In the genomic region with DNA sequence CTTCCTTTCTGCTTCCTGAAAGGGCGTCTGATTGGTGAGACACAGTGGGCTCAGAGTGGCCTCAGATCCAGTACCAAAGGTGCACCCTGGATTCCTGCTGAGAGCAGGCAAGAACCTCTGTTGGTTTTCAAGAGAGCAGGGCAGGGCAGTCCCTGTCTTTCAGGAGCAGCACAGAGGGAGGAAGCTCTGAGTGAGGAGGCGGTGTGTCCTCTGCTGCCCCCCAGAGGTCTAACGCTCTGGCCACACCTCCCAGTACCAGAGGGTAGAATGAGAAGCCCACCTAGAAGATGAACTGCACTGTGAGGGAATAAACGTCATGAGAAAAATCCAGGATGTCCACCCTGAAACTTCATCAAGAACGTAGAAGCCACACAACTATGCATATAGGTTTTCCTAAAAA, we compare ENCODE assay signal across 8 mouse cellular contexts. TPM values are rescaled to one million over a fixed set of nuclear protein-coding genes. Genes with fewer than 3 reads are reported as not detected.
DNase-seq lines count a peak whose midpoint lies in the region; ATAC-seq lines count a peak whose summit lies in the region.

No protein-coding gene starts in this region.

- no peaks in the 10 kb centered on the region for H3K4me1 ChIP-seq in heart, embryonic 10.5 days
- no peaks in the 10 kb centered on the region for H3K4me1 ChIP-seq in stomach, embryonic 15.5 days

- H3K9ac ChIP-seq in stomach, embryonic 15.5 days = no peak overlapping the region

- no peak overlapping the region for H3K4me2 ChIP-seq in stomach, embryonic 15.5 days

- 46% methylated on average over 5 of the region's 5 CpGs for WGBS in heart, embryonic 10.5 days
- WGBS in stomach, embryonic 15.5 days = 41% methylated on average over 5 of the region's 5 CpGs

- peak; percentile 7 to 11 for DNase-seq in urinary bladder, adult 18-20 months (ENCODE audit: low spot score in 2 of 2)
- no peak for DNase-seq in urinary bladder, postnatal 10 days (ENCODE audit: low spot score)
- DNase-seq in embryo, embryonic 11 days = peak; percentile 65
- peak; percentile 79 for DNase-seq in heart, embryonic 10.5 days (ENCODE audit: low spot score)
- peak; percentile 52 for DNase-seq in kidney, adult 9 months
- peak; percentile 75 for DNase-seq in lung, postnatal 10 days

- no peak overlapping the region for H3K27ac ChIP-seq in heart, embryonic 10.5 days
- no peak overlapping the region for H3K27ac ChIP-seq in stomach, embryonic 15.5 days

- H3K36me3 ChIP-seq in heart, embryonic 10.5 days = peaks cover 24% of the 10 kb centered on the region
- H3K36me3 ChIP-seq in stomach, embryonic 15.5 days = peaks cover 10% of the 10 kb centered on the region; the same call in 1 of the 2 replicates

- H3K9me3 ChIP-seq in heart, embryonic 10.5 days = no peaks in the 10 kb centered on the region
- no peaks in the 10 kb centered on the region for H3K9me3 ChIP-seq in stomach, embryonic 15.5 days

- no peaks in the 10 kb centered on the region for H3K27me3 ChIP-seq in heart, embryonic 10.5 days (ENCODE audit: insufficient read depth, poor library complexity, severe bottlenecking)
- no peaks in the 10 kb centered on the region for H3K27me3 ChIP-seq in stomach, embryonic 15.5 days (replicated peaks)

- peak; percentile 47; the same call in 1 of the 2 replicates for ATAC-seq in stomach, embryonic 15.5 days (ENCODE audit: insufficient read depth, low FRiP score, low read depth)
- ATAC-seq in activated CD4-positive, CD25-positive, alpha-beta regulatory T cell, adult 4 months = no peak

- H3K4me3 ChIP-seq in heart, embryonic 10.5 days = no peak overlapping the region
- H3K4me3 ChIP-seq in stomach, embryonic 15.5 days (replicated peaks) = no peak overlapping the region

RNA-seq across cellular contexts. Expression of a gene that starts 21.5 kb away (rescaled TPM):
- 16.3 and 22.8 TPM in 2 replicates for polyA plus RNA-seq in heart, embryonic 10.5 days (2016; fragmentation: Nextera tagmentation; extraction: Ambion mirVana)
- polyA plus RNA-seq in stomach, embryonic 15.5 days (2015; fragmentation: Nextera tagmentation; extraction: Ambion mirVana) = 34.2 and 40.7 TPM in 2 replicates
- 1 to 10 TPM; 2.9 to 3.8 TPM for polyA plus RNA-seq in activated CD4-positive, CD25-positive, alpha-beta regulatory T cell, adult 4 months (2017; shearing (Covaris generic))

RNA-seq across cellular contexts. Expression of a gene that starts 34.3 kb away (rescaled TPM):
- polyA plus RNA-seq in heart, embryonic 10.5 days (2016; fragmentation: Nextera tagmentation; extraction: Ambion mirVana) = 47.6 and 49.7 TPM in 2 replicates
- polyA plus RNA-seq in stomach, embryonic 15.5 days (2015; fragmentation: Nextera tagmentation; extraction: Ambion mirVana) = 50.2 and 55.7 TPM in 2 replicates
- 10 to 100 TPM; 21.4 to 22.8 TPM for polyA plus RNA-seq in activated CD4-positive, CD25-positive, alpha-beta regulatory T cell, adult 4 months (2017; shearing (Covaris generic))
